Mouse (Mus musculus) C2C12 (cell line): ENCODE results near the gene Rbm34.

Experiments used
- CTCF ChIP-seq: IDR thresholded peaks from one replicate; pipeline ENCODE4 v1.5.1; 2011; ENCODE audit not compliant: control insufficient read depth, insufficient read depth, insufficient read length
- MAX ChIP-seq: IDR thresholded peaks from one replicate; pipeline ENCODE4 v1.6.1; 2011; ENCODE audit warnings: mild to moderate bottlenecking, control low read depth

DNA sequence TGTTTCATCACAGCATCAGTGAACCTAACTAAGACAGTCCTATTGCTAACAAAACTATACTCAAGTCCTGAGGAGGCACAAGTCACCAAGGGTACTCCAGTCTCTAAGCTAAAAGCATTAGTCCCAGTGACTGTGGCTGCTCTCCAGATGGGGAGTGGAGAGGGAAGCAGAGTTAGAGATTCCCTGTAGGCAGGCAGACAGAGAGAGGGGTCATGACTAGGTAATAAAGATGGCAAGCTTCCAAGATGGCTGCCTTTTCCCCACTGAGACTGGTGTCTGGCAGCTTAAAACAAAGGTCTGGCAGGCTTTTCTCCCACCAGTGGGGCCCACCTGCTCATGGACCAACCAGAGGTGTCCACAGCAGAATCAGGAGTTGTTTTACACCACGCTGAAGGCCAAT lies 23.6 kb upstream of the Rbm34 start:
- TF ChIP-seq CTCF (no peak), MAX (no peak)
